In the genomic region with DNA sequence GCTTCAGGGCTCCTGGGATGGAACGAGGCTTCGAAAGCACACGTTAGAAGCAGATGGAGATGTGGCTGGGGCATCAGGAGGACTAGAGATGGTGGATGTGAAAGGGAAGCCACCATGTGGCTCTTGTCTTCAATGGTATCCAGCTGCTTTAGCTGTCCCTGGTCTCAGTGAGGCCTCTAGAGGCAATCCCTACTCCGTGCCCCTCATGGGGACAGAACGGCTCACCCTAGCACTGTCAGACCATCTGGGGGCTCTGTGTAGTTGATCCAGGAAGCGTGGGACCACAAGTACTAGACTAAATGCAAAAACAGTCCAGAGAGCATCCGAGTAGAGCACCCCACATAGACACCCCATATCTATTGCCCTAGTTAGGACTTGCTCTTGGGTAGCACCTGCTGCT, we compare ENCODE assay signal across 20 mouse cellular contexts. TPM values are rescaled to one million over a fixed set of nuclear protein-coding genes. Genes with fewer than 3 reads are reported as not detected.
DNase-seq lines count a peak whose midpoint lies in the region; ATAC-seq lines count a peak whose summit lies in the region.
"Had no signal": no experiment of that assay in that cellular context is flagged by ENCODE, and none has a peak within 500 bp of the region (broad histone marks: within the 10 kb centered on the region; RNA-seq: fewer than 3 reads in every experiment).

No protein-coding gene starts in this region.

- intact Hi-C loops in heart, postnatal 14 days (cut with DNase I): loop anchor here (5.0 kb wide), 1 partner anchor 85 kb away; a partner anchor contains a TSS

- H3K9me3 ChIP-seq in hindbrain, embryonic 16.5 days (ENCODE audit: control insufficient read depth, low read length): no peaks in the 10 kb centered on the region
- no peaks in the 10 kb centered on the region for H3K9me3 ChIP-seq in hindbrain, embryonic 13.5 days
- H3K9me3 ChIP-seq in lung, embryonic 15.5 days: no peaks in the 10 kb centered on the region
- no peaks in the 10 kb centered on the region for H3K9me3 ChIP-seq in stomach, embryonic 16.5 days (replicated peaks; ENCODE audit: control insufficient read depth, low read length)
- H3K9me3 ChIP-seq: hindbrain, embryonic 15.5 days; liver, embryonic 12.5 days; neural tube, embryonic 15.5 days had no signal

- no peak overlapping the region for H3K4me2 ChIP-seq in hindbrain, embryonic 16.5 days (ENCODE audit: low read length)
- no peak overlapping the region for H3K4me2 ChIP-seq in hindbrain, embryonic 13.5 days
- H3K4me2 ChIP-seq in lung, embryonic 15.5 days: no peak overlapping the region
- no peak overlapping the region for H3K4me2 ChIP-seq in stomach, embryonic 16.5 days (ENCODE audit: low read depth, low read length)
- H3K4me2 ChIP-seq: hindbrain, embryonic 15.5 days; neural tube, embryonic 15.5 days had no signal

- no peak overlapping the region for H3K9ac ChIP-seq in hindbrain, embryonic 16.5 days (ENCODE audit: low read depth, low read length)
- H3K9ac ChIP-seq in hindbrain, embryonic 13.5 days: no peak overlapping the region
- H3K9ac ChIP-seq in lung, embryonic 15.5 days: no peak overlapping the region
- H3K9ac ChIP-seq in stomach, embryonic 16.5 days (ENCODE audit: low read length): peak overlapping the region; percentile 15; the same call in 1 of the 2 replicates
- H3K9ac ChIP-seq: hindbrain, embryonic 15.5 days; neural tube, embryonic 15.5 days had no signal

- H3K36me3 ChIP-seq in hindbrain, embryonic 16.5 days (ENCODE audit: control insufficient read depth, insufficient read depth, low read length): peaks cover 14% of the 10 kb centered on the region
- peaks cover 80% of the 10 kb centered on the region for H3K36me3 ChIP-seq in hindbrain, embryonic 13.5 days
- no peaks in the 10 kb centered on the region for H3K36me3 ChIP-seq in lung, embryonic 15.5 days
- H3K36me3 ChIP-seq in stomach, embryonic 16.5 days (ENCODE audit: control insufficient read depth, insufficient read depth, low read length): no peaks in the 10 kb centered on the region
- H3K36me3 ChIP-seq: liver, embryonic 12.5 days had no signal

- 89% methylated on average over 7 of the region's 7 CpGs for WGBS in hindbrain, embryonic 16.5 days
- WGBS in hindbrain, embryonic 13.5 days: 94% methylated on average over 7 of the region's 7 CpGs
- WGBS in lung, embryonic 15.5 days: 75% methylated on average over 7 of the region's 7 CpGs
- 69% methylated on average over 7 of the region's 7 CpGs for WGBS in stomach, embryonic 16.5 days

- ATAC-seq in hindbrain, embryonic 16.5 days: no peak
- no peak for ATAC-seq in hindbrain, embryonic 13.5 days (ENCODE audit: low FRiP score)
- peak; percentile 15; the same call in 1 of the 2 replicates for ATAC-seq in lung, embryonic 15.5 days (ENCODE audit: borderline replicate concordance, extremely low read depth, low FRiP score, low TSS enrichment)
- peak; percentile 22; the same call in 1 of the 2 replicates for ATAC-seq in stomach, embryonic 16.5 days (ENCODE audit: insufficient read depth, low FRiP score)
- ATAC-seq: CD4-positive, CD25-positive, alpha-beta regulatory T cell, adult 4 months; forebrain, embryonic 14.5 days; liver, embryonic 12.5 days; midbrain, embryonic 16.5 days; Patski had no signal

- no peak overlapping the region for H3K4me3 ChIP-seq in hindbrain, embryonic 16.5 days (ENCODE audit: low read length)
- no peak overlapping the region for H3K4me3 ChIP-seq in hindbrain, embryonic 13.5 days
- H3K4me3 ChIP-seq in lung, embryonic 15.5 days: no peak overlapping the region
- no peak overlapping the region for H3K4me3 ChIP-seq in stomach, embryonic 16.5 days (replicated peaks; ENCODE audit: low read length)
- H3K4me3 ChIP-seq: hindbrain, embryonic 15.5 days; liver, embryonic 12.5 days; neural tube, embryonic 15.5 days had no signal

- H3K27ac ChIP-seq in hindbrain, embryonic 16.5 days (ENCODE audit: low read depth, low read length): 0 out of 2 replicates have a peak overlapping the region, but pooled peaks have one; percentile 27
- H3K27ac ChIP-seq in hindbrain, embryonic 13.5 days: no peak overlapping the region
- H3K27ac ChIP-seq in lung, embryonic 15.5 days: peak overlapping the region; percentile 73
- H3K27ac ChIP-seq in stomach, embryonic 16.5 days (ENCODE audit: low read length): peak overlapping the region; percentile 77
- H3K27ac ChIP-seq: hindbrain, embryonic 15.5 days; neural tube, embryonic 15.5 days had no signal

- H3K27me3 ChIP-seq in hindbrain, embryonic 16.5 days (replicated peaks; ENCODE audit: control insufficient read depth, insufficient read depth, low read length): no peaks in the 10 kb centered on the region
- no peaks in the 10 kb centered on the region for H3K27me3 ChIP-seq in hindbrain, embryonic 13.5 days
- no peaks in the 10 kb centered on the region for H3K27me3 ChIP-seq in lung, embryonic 15.5 days
- H3K27me3 ChIP-seq in stomach, embryonic 16.5 days (ENCODE audit: control insufficient read depth, insufficient read depth, low read length): no peaks in the 10 kb centered on the region
- H3K27me3 ChIP-seq: hindbrain, embryonic 15.5 days; liver, embryonic 12.5 days; neural tube, embryonic 15.5 days; Patski had no signal

- DNase-seq in heart, adult 11 months: peak; percentile 92
- no peak for DNase-seq in heart, postnatal 14 days
- DNase-seq in lung, postnatal 10 days: no peak
- no peak for DNase-seq in ovary, postnatal 14 days (ENCODE audit: low spot score)
- DNase-seq: adrenal gland, adult 8-10 months; cerebellum, adult 8-10 months; kidney, adult 18-20 months; right cerebral cortex, postnatal 25 days; thymus, postnatal 36 days had no signal

- H3K4me1 ChIP-seq in hindbrain, embryonic 16.5 days (ENCODE audit: control insufficient read depth, insufficient read depth, low read depth, low read length): no peaks in the 10 kb centered on the region
- H3K4me1 ChIP-seq in hindbrain, embryonic 13.5 days (replicated peaks): no peaks in the 10 kb centered on the region
- peaks cover 8% of the 10 kb centered on the region; the same call in 1 of the 2 replicates for H3K4me1 ChIP-seq in lung, embryonic 15.5 days
- peaks cover 10% of the 10 kb centered on the region for H3K4me1 ChIP-seq in stomach, embryonic 16.5 days (ENCODE audit: control insufficient read depth, insufficient read depth, low read length)
- H3K4me1 ChIP-seq: hindbrain, embryonic 15.5 days; neural tube, embryonic 15.5 days had no signal

RNA-seq across cellular contexts. Expression of a gene that starts 26.3 kb away (rescaled TPM):
- 1 to 10 TPM; 3.6 to 3.8 TPM for total RNA-seq in heart, postnatal 14 days (2021)
- 3.0 and 3.3 TPM in 2 replicates for polyA plus RNA-seq in hindbrain, embryonic 16.5 days (2015; fragmentation: Nextera tagmentation; extraction: Ambion mirVana)
- 3.4 and 3.6 TPM in 2 replicates for polyA plus RNA-seq in hindbrain, embryonic 13.5 days (2015; fragmentation: Nextera tagmentation; extraction: Ambion mirVana)
- 0.84 and 0.89 TPM in 2 replicates for polyA plus RNA-seq in lung, embryonic 15.5 days (2015; fragmentation: Nextera tagmentation; extraction: Ambion mirVana)
- 1.1 and 1.2 TPM in 2 replicates for polyA plus RNA-seq in stomach, embryonic 16.5 days (2015; fragmentation: Nextera tagmentation; extraction: Ambion mirVana)

Comparison
In these comparisons a context has a peak if more than half of its experiments do, and no peak if none do; other contexts are left out.
1. ATAC-seq: peak in lung, embryonic 15.5 days (single experiment) and stomach, embryonic 16.5 days (single experiment); none in hindbrain, embryonic 16.5 days (single experiment) and hindbrain, embryonic 13.5 days (single experiment).